Mouse (Mus musculus) lung, embryonic 14.5 days (tissue): ENCODE data around the gene Fmnl2. TPM values are rescaled to one million over a fixed set of nuclear protein-coding genes. Genes with fewer than 3 reads are reported as not detected.

ENCODE experiments used
- ATAC-seq: fragments of 200-750 bp; cut with Nextera tagmentation; 2 replicates; pipeline ENCODE4 v1.8.0; 2017; ENCODE audit warnings: mild to moderate bottlenecking, moderate TSS enrichment, moderate library complexity; ENCODE audit not compliant: insufficient read depth
- DNase-seq: peaks from one replicate; pipeline ENCODE4 v3.0.0-alpha.2; 2015
- H3K27ac ChIP-seq: fragments of 300-500 bp; sonication (generic); 2 replicates; pipeline ENCODE4 v1.5.1; 2014; ENCODE audit warnings: low read depth, mild to moderate bottlenecking, moderate library complexity
- H3K27me3 ChIP-seq: fragments of 300-500 bp; sonication (generic); 2 replicates; pipeline ENCODE4 v1.6.1; 2014; ENCODE audit warnings: low read length, control low read depth; ENCODE audit not compliant: insufficient read depth
- H3K36me3 ChIP-seq: fragments of 300-500 bp; sonication (generic); 2 replicates; pipeline ENCODE4 v1.6.1; 2014; ENCODE audit warnings: control low read depth; ENCODE audit not compliant: insufficient read depth
- H3K4me1 ChIP-seq: fragments of 300-500 bp; sonication (generic); 2 replicates; pipeline ENCODE4 v1.6.1; 2014; ENCODE audit warnings: antibody characterized with exemption, control low read depth; ENCODE audit not compliant: insufficient read depth
- H3K4me2 ChIP-seq: fragments of 300-500 bp; sonication (generic); 2 replicates; pipeline ENCODE4 v1.6.1; 2014; ENCODE audit warnings: mild to moderate bottlenecking
- H3K4me3 ChIP-seq: fragments of 300-500 bp; sonication (generic); 2 replicates; pipeline ENCODE4 v1.5.1; 2014; ENCODE audit warnings: low read depth, low read length
- H3K9ac ChIP-seq: fragments of 300-500 bp; sonication (generic); 2 replicates; pipeline ENCODE4 v1.6.1; 2014
- H3K9me3 ChIP-seq: fragments of 300-500 bp; sonication (generic); 2 replicates; pipeline ENCODE4 v1.6.1; 2016; ENCODE audit warnings: low read depth, low read length, control low read depth
- CTCF ChIP-seq: IDR thresholded peaks from 2 replicates; pipeline ENCODE4 v1.5.1; 2016; ENCODE audit warnings: antibody characterized with exemption, low read depth
- WGBS: fragments of 180-500 bp; shearing (Covaris S2); extraction: QIAGEN DNeasy Blood & Tissue Kit; methylation state at CpG from one replicate; pipeline ENCODE4 v1.1.7; 2014; 5-methylcytosine and 5-hydroxymethylcytosine counted together
- polyA plus RNA-seq: library from polyadenylated mRNA; unstranded; fragments of >200 nt; fragmentation: Nextera tagmentation; extraction: Ambion mirVana; gene quantifications from 2 replicates; pipeline ENCODE4 v1.2.1, GENCODE M21; 2014

Fmnl2 gene
- polyA plus RNA-seq, 1 experiment from 2014 or later = 5.0 TPM

- TF ChIP-seq CTCF = no peak
- Histone ChIP-seq H3K4me3 (no peak overlapping the region), H3K9ac (no peak overlapping the region), H3K36me3 (no peaks in the 10 kb centered on the region), H3K4me1 (no peaks in the 10 kb centered on the region), H3K4me2 (no peak overlapping the region), H3K27ac (no peak overlapping the region), H3K27me3 (no peaks in the 10 kb centered on the region), H3K9me3 (no peaks in the 10 kb centered on the region)
- ATAC-seq (no peak), DNase-seq (no peak)
- 85% methylated on average over 9 of the region's 9 CpGs for WGBS
Observed at GRCm38 (mm10) chr2:53095031-53095430, 237.4 kb downstream of the Fmnl2 start.

DNA sequence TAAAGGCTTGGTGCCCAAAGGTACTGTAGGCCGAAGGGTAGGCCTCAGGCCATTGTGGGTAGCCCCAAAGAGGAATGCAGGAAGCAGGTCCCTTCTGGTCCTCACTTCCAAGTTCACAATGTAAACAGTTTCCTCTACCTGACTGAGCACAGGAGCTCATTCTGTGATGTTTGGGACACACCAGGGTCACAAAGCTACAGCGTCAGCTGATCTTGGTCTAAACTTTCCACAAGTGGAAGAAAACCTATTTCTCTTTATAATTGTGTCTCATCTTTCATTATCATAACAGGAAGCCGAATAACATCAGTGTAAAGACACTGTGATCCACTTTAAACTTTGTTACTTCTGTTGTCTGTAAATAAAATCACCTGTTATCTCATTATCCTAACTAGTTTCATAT, 237.8 kb downstream of the Fmnl2 start:
- WGBS = 86% methylated on average over 3 of the region's 3 CpGs

GRCm38 (mm10) chr2:53100093-53100492, 242.4 kb downstream of the Fmnl2 start:
- Histone ChIP-seq H3K27ac (no peak overlapping the region), H3K9ac (no peak overlapping the region), H3K4me3 (no peak overlapping the region), H3K4me1 (no peaks in the 10 kb centered on the region), H3K9me3 (no peaks in the 10 kb centered on the region), H3K27me3 (no peaks in the 10 kb centered on the region), H3K4me2 (no peak overlapping the region), H3K36me3 (no peaks in the 10 kb centered on the region)
- 54% methylated on average over 2 of the region's 2 CpGs for WGBS
- DNase-seq (no peak), ATAC-seq (no peak)
- 0 out of 2 replicates have a peak, but pooled peaks have one; percentile 12 for TF ChIP-seq CTCF

More for the DNA sequence above, 237.8 kb downstream of the Fmnl2 start:
- no peak overlapping the region for H3K4me2 ChIP-seq
- no peak for TF ChIP-seq CTCF
- H3K4me1 ChIP-seq = no peaks in the 10 kb centered on the region
- no peaks in the 10 kb centered on the region for H3K36me3 ChIP-seq
- H3K9ac ChIP-seq = no peak overlapping the region
- H3K27me3 ChIP-seq = no peaks in the 10 kb centered on the region
- no peaks in the 10 kb centered on the region for H3K9me3 ChIP-seq
- H3K4me3 ChIP-seq = no peak overlapping the region
- DNase-seq (no peak), ATAC-seq (no peak)
- H3K27ac ChIP-seq = no peak overlapping the region

DNA sequence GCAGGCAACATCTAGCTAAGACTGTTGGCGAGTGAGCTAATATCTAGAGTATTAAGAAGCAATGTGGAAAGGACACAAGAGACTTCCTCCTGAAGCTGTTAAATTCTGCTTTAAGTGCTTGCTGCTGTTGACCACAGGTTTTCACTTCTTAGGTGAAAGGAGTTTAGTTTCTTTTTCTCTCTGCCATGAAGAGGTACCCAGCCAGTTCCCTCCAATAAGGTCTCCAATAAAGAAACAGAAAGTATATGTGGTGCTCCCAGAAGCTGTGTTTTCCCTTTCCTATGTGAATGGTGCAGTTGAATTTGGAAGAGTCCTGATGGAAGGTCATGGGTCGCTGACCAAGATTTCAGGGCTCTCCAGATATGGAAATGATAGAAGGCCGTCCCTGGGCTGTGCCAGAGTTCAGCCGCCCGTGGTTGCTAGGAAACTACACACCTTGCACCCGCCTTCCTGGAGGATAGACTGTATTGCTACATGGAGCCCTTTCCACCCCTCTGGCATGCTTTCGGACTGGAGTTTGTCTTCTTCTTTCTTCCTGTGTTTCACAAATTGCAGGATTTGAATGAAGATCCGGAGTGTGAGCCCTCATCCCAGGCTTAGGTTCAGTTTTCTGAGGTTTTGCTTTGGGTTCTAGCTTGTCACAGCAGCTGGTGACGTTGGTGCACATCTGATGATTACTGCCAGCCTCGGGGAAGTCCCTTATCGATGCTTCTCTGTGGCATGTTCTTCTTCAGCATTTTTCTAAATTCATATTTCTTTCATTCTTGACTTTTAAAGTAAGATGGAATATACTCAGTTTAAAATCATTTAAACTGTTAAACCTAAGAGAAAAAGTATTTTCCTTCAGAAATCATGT, 244.5 kb downstream of the Fmnl2 start:
- no peak for TF ChIP-seq CTCF
- H3K4me2 ChIP-seq = no peak overlapping the region
- ATAC-seq (no peak), DNase-seq (no peak)
- H3K4me3 ChIP-seq = no peak overlapping the region
- H3K9me3 ChIP-seq = no peaks in the 10 kb centered on the region
- H3K36me3 ChIP-seq = peaks cover 8% of the 10 kb centered on the region; the same call in 1 of the 2 replicates
- H3K9ac ChIP-seq = no peak overlapping the region
- no peaks in the 10 kb centered on the region for H3K27me3 ChIP-seq
- H3K27ac ChIP-seq = no peak overlapping the region
- no peaks in the 10 kb centered on the region for H3K4me1 ChIP-seq
- WGBS = 85% methylated on average over 11 of the region's 11 CpGs

GRCm38 (mm10) chr2:53102901-53103300, 245.2 kb downstream of the Fmnl2 start:
- Histone ChIP-seq H3K36me3 (peaks cover 12% of the 10 kb centered on the region; the same call in 1 of the 2 replicates), H3K9me3 (no peaks in the 10 kb centered on the region), H3K4me1 (no peaks in the 10 kb centered on the region), H3K9ac (no peak overlapping the region), H3K4me2 (no peak overlapping the region), H3K27ac (no peak overlapping the region), H3K4me3 (no peak overlapping the region), H3K27me3 (no peaks in the 10 kb centered on the region)
- no peak for TF ChIP-seq CTCF
- 87% methylated on average over 2 of the region's 2 CpGs for WGBS
- ATAC-seq (no peak), DNase-seq (no peak)

DNA sequence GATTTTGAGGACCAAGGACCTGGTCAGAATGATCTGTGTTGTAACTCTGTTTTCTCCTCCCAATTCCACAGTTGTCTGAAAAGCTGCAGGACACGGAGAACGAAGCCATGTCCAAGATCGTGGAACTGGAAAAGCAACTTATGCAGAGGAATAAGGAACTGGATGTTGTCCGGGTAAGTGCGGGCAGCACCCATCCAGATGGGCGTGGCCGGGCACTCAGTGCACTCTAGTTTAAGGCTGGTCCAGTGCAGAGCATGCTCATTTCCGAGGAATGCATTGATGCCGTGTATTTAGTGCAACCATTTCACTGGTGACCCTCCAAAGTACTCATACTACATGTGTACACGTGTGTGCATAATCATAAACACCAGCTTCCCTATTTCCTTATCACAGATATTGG, 247.7 kb downstream of the Fmnl2 start:
- ATAC-seq = no peak
- Histone ChIP-seq H3K4me1 (no peaks in the 10 kb centered on the region), H3K36me3 (peaks cover 12% of the 10 kb centered on the region; the same call in 1 of the 2 replicates), H3K4me3 (no peak overlapping the region), H3K27me3 (no peaks in the 10 kb centered on the region), H3K9ac (no peak overlapping the region), H3K9me3 (no peaks in the 10 kb centered on the region), H3K4me2 (no peak overlapping the region), H3K27ac (no peak overlapping the region)
- DNase-seq = no peak
- WGBS = 87% methylated on average over 10 of the region's 10 CpGs
- TF ChIP-seq CTCF = no peak

GRCm38 (mm10) chr2:53106056-53106455, 248.4 kb downstream of the Fmnl2 start:
- no peak for TF ChIP-seq CTCF
- H3K36me3 ChIP-seq = peaks cover 12% of the 10 kb centered on the region; the same call in 1 of the 2 replicates
- WGBS = 44% methylated on average over 7 of the region's 7 CpGs

More at GRCm38 (mm10) chr2:53106056-53106455, 248.4 kb downstream of the Fmnl2 start:
- Histone ChIP-seq H3K4me3 (no peak overlapping the region), H3K4me1 (no peaks in the 10 kb centered on the region), H3K27ac (no peak overlapping the region), H3K27me3 (no peaks in the 10 kb centered on the region), H3K9ac (no peak overlapping the region), H3K4me2 (no peak overlapping the region), H3K9me3 (no peaks in the 10 kb centered on the region)
- peak; percentile 81 for DNase-seq
- ATAC-seq = peak; percentile 87
